Mouse (Mus musculus) Patski (cell line): ENCODE measurements around the gene Mlh1. TPM values are rescaled to one million over a fixed set of nuclear protein-coding genes. Genes with fewer than 3 reads are reported as not detected.

Experiments
- ATAC-seq: fragments of 100-300 bp; one replicate; pipeline ENCODE4 v1.8.0; 2021
- CTCF ChIA-PET: fragments of 350-600 bp; sonication (Branson Sonifier 250); formaldehyde crosslinking; loops from one replicate; lab custom pipeline; 2022; ENCODE audit warnings: inconsistent platforms; lab: Charles Lee
- POLR2A ChIA-PET: fragments of 350-600 bp; sonication (Branson Sonifier 250); formaldehyde crosslinking; loops from one replicate; lab custom pipeline; 2022; ENCODE audit warnings: antibody characterized with exemption, inconsistent platforms; lab: Charles Lee
- DNase-seq: peaks from one replicate; pipeline ENCODE4 v3.0.0-alpha.2; 2011; ENCODE audit warnings: low read depth, low spot score
- H3K27me3 ChIP-seq: fragments of 371-371 bp; one replicate; pipeline ENCODE4 v1.5.1; 2021
- CTCF ChIP-seq: fragments of 100-300 bp; IDR thresholded peaks from one replicate; pipeline ENCODE4 v1.5.1; 2021
- in situ Hi-C: fragments of 300-500 bp; cut with MboI; formaldehyde crosslinking; loops from 3 replicates; pipeline ENCODE4 v1.11.1; 2018; ENCODE audit warnings: low pct_unique_long_range_greater_than_20kb, mixed read lengths
- polyA plus RNA-seq: library from polyadenylated mRNA; unstranded; gene quantifications from one replicate; pipeline ENCODE4 v1.2.3, GENCODE M21; 2021

The Mlh1 gene
- polyA plus RNA-seq, 1 experiment from 2014 or later, result 17.1 TPM

- ChIA-PET CTCF (interaction anchor here (1.0 to 1.5 kb wide), 4 partner anchors 14 to 132 kb away, joined by 3 to 5 read pairs (median 4); no protein-coding TSS in a partner anchor), POLR2A (no interaction called here)
- in situ Hi-C loops, result no loop called here
- no peak for TF ChIP-seq CTCF
- ATAC-seq (no peak), DNase-seq (no peak)
- no peaks in the 10 kb centered on the region for H3K27me3 ChIP-seq
Observed at GRCm38 (mm10) chr9:111221580-111221979, 50.0 kb downstream of the Mlh1 start.

DNA sequence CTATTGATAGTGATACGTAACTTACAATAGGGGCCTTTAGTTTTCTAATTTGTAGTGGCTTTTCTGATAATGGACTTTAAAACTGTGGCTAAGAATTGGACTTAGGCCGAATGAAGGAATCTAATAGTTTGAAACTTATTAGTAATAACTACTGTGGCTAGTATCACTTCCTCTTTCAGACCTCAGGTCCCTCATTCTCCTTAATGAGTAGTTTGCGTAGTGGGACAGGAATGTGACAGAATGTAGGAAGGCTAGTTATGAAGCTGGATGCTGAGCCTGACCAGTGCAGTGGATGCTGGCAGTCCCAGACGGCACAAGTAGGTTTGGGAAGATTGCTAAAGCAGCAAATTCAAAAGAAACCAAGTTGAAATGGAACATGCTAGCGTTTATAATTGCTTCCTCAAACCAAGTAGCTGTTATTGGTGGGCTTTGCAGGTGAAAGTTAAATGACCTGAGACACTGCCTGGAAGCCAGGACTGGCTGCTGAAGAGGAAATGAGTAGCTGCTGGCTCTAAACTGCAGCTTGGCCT is 51.0 kb downstream of the Mlh1 start:
- ATAC-seq (no peak), DNase-seq (no peak)
- no peak for TF ChIP-seq CTCF
- no peaks in the 10 kb centered on the region for H3K27me3 ChIP-seq
- in situ Hi-C loops, result no loop called here
- POLR2A ChIA-PET, result no interaction called here
- CTCF ChIA-PET, result interaction anchor here (1.1 to 1.3 kb wide), 2 partner anchors 55 to 127 kb away, joined by 3 to 4 read pairs; no protein-coding TSS in a partner anchor

- no peak for DNase-seq
- no peak for ATAC-seq
- ChIA-PET CTCF (interaction anchor here (1.1 kb wide), 1 partner anchor 90 kb away, joined by 3 read pairs; no protein-coding TSS in a partner anchor), POLR2A (no interaction called here)
- no peaks in the 10 kb centered on the region for H3K27me3 ChIP-seq
- in situ Hi-C loops, result no loop called here
- no peak for TF ChIP-seq CTCF
Observed at GRCm38 (mm10) chr9:111216424-111216823, 55.2 kb downstream of the Mlh1 start.

DNA sequence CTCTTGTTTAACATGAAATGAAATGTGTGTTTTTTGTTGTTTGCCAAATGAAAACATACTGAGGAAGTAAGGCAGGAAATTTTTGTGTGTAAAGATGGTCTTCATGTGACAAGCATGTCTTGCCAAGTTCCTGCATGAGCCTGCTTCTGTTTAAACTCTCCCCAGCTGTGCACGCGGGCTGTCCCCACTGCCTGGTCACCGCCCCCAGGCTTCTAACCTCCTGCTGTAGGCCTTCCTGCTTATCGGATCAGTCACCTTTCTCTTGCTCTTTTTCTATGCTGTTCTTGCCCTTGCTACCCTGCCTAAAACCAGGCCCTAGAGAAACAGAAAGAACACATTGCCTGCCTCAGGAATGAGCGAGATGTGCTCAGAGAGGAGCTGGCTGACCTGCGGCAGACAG is 58.1 kb downstream of the Mlh1 start:
- ATAC-seq (no peak), DNase-seq (no peak)
- ChIA-PET POLR2A (no interaction called here), CTCF (no interaction called here)
- in situ Hi-C loops, result no loop called here
- H3K27me3 ChIP-seq, result no peaks in the 10 kb centered on the region
- TF ChIP-seq CTCF, result no peak

- TF ChIP-seq CTCF, result no peak
- in situ Hi-C loops, result no loop called here
- no peak for ATAC-seq
- CTCF ChIA-PET, result interaction anchor here (1.0 kb wide), 2 partner anchors 14 to 118 kb away, joined by 3 to 4 read pairs; no protein-coding TSS in a partner anchor
- H3K27me3 ChIP-seq, result no peaks in the 10 kb centered on the region
- POLR2A ChIA-PET, result interaction anchor here (0.6 kb wide), 1 partner anchor 88 kb away, joined by 6 read pairs; no protein-coding TSS in a partner anchor
- no peak for DNase-seq
Observed at GRCm38 (mm10) chr9:111211122-111212041, 60.2 kb downstream of the Mlh1 start.

DNA sequence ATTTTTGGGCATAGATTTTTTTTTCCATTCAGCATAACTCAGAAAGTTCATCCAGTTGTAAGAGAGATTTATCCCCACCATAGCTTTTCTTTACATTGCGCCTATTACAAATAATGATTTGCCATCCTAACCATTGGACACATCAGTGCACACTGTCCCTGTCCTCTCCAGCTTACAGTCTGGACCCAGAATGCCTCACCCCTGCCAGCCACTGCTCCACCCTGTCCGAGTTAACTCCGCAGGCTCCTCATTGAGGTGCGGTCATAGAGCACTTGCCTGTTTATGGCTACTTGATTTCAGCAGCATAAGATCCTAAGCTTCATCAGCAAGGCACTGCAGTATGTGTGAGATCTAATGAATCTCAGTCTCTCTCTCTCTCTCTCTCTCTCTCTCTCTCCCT is 61.2 kb downstream of the Mlh1 start:
- TF ChIP-seq CTCF, result no peak
- DNase-seq (no peak), ATAC-seq (no peak)
- ChIA-PET CTCF (interaction anchor here (1.0 kb wide), 1 partner anchor 117 kb away, joined by 3 read pairs; no protein-coding TSS in a partner anchor), POLR2A (no interaction called here)
- in situ Hi-C loops, result no loop called here
- H3K27me3 ChIP-seq, result no peaks in the 10 kb centered on the region

DNA sequence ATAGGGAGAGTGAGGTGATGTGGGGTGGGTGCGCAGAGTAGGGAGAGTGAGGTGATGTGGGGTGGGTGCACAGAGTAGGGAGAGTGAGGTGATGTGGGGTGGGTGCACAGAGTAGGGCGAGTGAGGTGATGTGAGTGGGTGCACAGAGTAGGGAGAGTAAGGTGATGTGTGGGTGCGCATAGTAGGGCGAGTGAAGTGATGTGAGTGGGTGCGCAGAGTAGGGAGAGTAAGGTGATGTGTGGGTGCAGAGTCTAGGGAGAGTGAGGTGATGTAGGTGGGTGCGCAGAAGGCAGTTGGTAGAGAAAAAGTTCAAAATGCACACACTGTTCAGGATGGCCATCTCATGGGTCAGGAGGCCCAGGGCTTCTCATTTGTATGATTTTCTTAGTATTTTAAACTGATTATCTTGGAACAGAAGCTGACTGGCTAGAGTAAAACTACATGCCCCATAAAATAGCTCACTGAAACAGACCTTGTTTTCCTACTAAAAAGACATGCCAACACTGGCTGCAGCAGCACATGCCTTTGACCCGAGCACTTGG is 62.4 kb downstream of the Mlh1 start:
- ChIA-PET POLR2A (no interaction called here), CTCF (no interaction called here)
- ATAC-seq (peak; percentile 65), DNase-seq (no peak)
- H3K27me3 ChIP-seq, result no peaks in the 10 kb centered on the region
- in situ Hi-C loops, result loop anchor here (10.0 kb wide), 1 partner anchor 114 kb away; no protein-coding TSS in a partner anchor
- no peak for TF ChIP-seq CTCF

DNA sequence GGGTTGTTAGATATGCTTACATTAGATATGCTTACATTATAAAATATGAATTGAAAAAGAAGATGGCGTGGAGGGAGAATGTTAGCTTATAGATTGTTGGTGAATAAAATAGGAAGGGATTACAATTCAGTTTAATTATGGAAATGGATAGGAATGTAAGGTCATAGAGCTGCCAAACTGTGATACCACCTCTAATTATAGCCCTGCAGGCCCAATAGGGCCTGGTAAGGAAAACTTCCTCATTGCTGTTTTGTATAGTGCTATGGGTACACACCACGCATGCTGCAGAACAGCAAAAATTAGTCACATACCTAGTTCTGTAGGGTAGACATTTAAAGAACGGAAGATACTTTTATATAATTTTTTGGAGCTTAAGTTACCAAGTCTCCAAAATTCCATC is 63.4 kb downstream of the Mlh1 start:
- ChIA-PET CTCF (interaction anchor here (0.7 kb wide), 1 partner anchor 51 kb away, joined by 3 read pairs; no protein-coding TSS in a partner anchor), POLR2A (interaction anchor here (1.0 kb wide), 1 partner anchor 14 kb away, joined by 3 read pairs; no protein-coding TSS in a partner anchor)
- in situ Hi-C loops, result loop anchor here (10.0 kb wide), 1 partner anchor 113 kb away; no protein-coding TSS in a partner anchor
- ATAC-seq (no peak), DNase-seq (no peak)
- TF ChIP-seq CTCF, result no peak
- H3K27me3 ChIP-seq, result no peaks in the 10 kb centered on the region

DNA sequence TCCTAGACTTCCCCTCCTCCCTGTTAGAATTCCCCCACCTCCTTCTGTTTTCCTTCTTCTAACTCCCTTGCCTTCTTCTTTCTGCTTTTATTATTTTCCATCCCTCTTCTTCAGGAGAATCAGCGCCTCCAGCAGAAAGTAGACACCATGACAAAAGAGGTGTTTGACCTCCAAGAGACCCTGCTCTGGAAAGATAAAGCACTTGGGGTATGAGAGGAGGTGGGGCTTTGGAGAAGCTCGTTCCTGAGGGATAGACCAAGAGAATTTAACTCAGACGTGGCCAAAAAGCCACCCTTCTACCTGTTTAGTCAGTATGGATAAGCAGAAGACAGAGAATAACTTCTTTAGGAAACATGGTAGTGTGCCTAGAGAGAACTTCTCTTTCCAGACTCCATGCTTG is 63.9 kb downstream of the Mlh1 start:
- ATAC-seq, result no peak
- no peaks in the 10 kb centered on the region for H3K27me3 ChIP-seq
- in situ Hi-C loops, result loop anchor here (10.0 kb wide), 1 partner anchor 113 kb away; no protein-coding TSS in a partner anchor
- ChIA-PET POLR2A (interaction anchor here (1.0 kb wide), 1 partner anchor 14 kb away, joined by 3 read pairs; no protein-coding TSS in a partner anchor), CTCF (interaction anchor here (0.7 kb wide), 1 partner anchor 52 kb away, joined by 3 read pairs; no protein-coding TSS in a partner anchor)
- no peak for TF ChIP-seq CTCF
- DNase-seq, result no peak
